Mouse (Mus musculus): Measurements from ENCODE around the gene Vav2. TPM values are rescaled to one million over a fixed set of nuclear protein-coding genes. Genes with fewer than 3 reads are reported as not detected.
A peak's percentile ranks its signal among the peaks of the same experiment; 100 is the strongest.

Gene Vav2
- polyA plus RNA-seq, 1 experiment from 2014 or later: 6.8 TPM

GRCm38 (mm10) chr2:27336600-27336999, 90.2 kb downstream of the Vav2 start:
- no peaks in the 10 kb centered on the region for H3K36me3 ChIP-seq (ENCODE audit: control insufficient read depth, insufficient read depth, low read length)
- H3K27me3 ChIP-seq (ENCODE audit: control insufficient read depth, insufficient read depth, low read length): no peaks in the 10 kb centered on the region
- WGBS: 86% methylated on average over 9 of the region's 9 CpGs
- peaks cover 6% of the 10 kb centered on the region; the same call in 1 of the 2 replicates for H3K4me1 ChIP-seq (ENCODE audit: control insufficient read depth, insufficient read depth, low read length)
- H3K4me3 ChIP-seq (ENCODE audit: low read depth, low read length): no peak overlapping the region
- no peak overlapping the region for H3K9ac ChIP-seq (ENCODE audit: low read length)
- no peak for ATAC-seq (ENCODE audit: insufficient number of reproducible peaks, low FRiP score, low TSS enrichment, low read depth)
- H3K9me3 ChIP-seq (ENCODE audit: control insufficient read depth, low read length): no peaks in the 10 kb centered on the region
- H3K27ac ChIP-seq (replicated peaks; ENCODE audit: low read depth, low read length): no peak overlapping the region
- H3K4me2 ChIP-seq (ENCODE audit: low read depth, severe bottlenecking): no peak overlapping the region
- DNase-seq (ENCODE audit: low spot score): no peak

- H3K36me3 ChIP-seq (ENCODE audit: control insufficient read depth, insufficient read depth, low read length): no peaks in the 10 kb centered on the region
- no peak for DNase-seq (ENCODE audit: low spot score)
- no peak overlapping the region for H3K4me3 ChIP-seq (ENCODE audit: low read depth, low read length)
- no peak overlapping the region for H3K9ac ChIP-seq (ENCODE audit: low read length)
- peaks cover 6% of the 10 kb centered on the region; the same call in 1 of the 2 replicates for H3K4me1 ChIP-seq (ENCODE audit: control insufficient read depth, insufficient read depth, low read length)
- no peak overlapping the region for H3K4me2 ChIP-seq (ENCODE audit: low read depth, severe bottlenecking)
- 96% methylated on average over 4 of the region's 4 CpGs for WGBS
- no peaks in the 10 kb centered on the region for H3K27me3 ChIP-seq (ENCODE audit: control insufficient read depth, insufficient read depth, low read length)
- no peak overlapping the region for H3K27ac ChIP-seq (replicated peaks; ENCODE audit: low read depth, low read length)
- no peak for ATAC-seq (ENCODE audit: insufficient number of reproducible peaks, low FRiP score, low TSS enrichment, low read depth)
- H3K9me3 ChIP-seq (ENCODE audit: control insufficient read depth, low read length): no peaks in the 10 kb centered on the region
Measured at GRCm38 (mm10) chr2:27334816-27335215, 92.0 kb downstream of the Vav2 start.

GRCm38 (mm10) chr2:27331560-27331959, 95.3 kb downstream of the Vav2 start:
- Histone ChIP-seq H3K9ac (ENCODE audit: low read length) (no peak overlapping the region), H3K27ac (replicated peaks; ENCODE audit: low read depth, low read length) (no peak overlapping the region), H3K4me2 (ENCODE audit: low read depth, severe bottlenecking) (no peak overlapping the region), H3K9me3 (ENCODE audit: control insufficient read depth, low read length) (no peaks in the 10 kb centered on the region), H3K36me3 (ENCODE audit: control insufficient read depth, insufficient read depth, low read length) (no peaks in the 10 kb centered on the region), H3K27me3 (ENCODE audit: control insufficient read depth, insufficient read depth, low read length) (no peaks in the 10 kb centered on the region), H3K4me3 (ENCODE audit: low read depth, low read length) (no peak overlapping the region), H3K4me1 (ENCODE audit: control insufficient read depth, insufficient read depth, low read length) (peaks cover 8% of the 10 kb centered on the region; the same call in 1 of the 2 replicates)
- 86% methylated on average over 5 of the region's 5 CpGs for WGBS
- no peak for ATAC-seq (ENCODE audit: insufficient number of reproducible peaks, low FRiP score, low TSS enrichment, low read depth)
- no peak for DNase-seq (ENCODE audit: low spot score)

GRCm38 (mm10) chr2:27330446-27330845, 96.4 kb downstream of the Vav2 start:
- no peaks in the 10 kb centered on the region for H3K9me3 ChIP-seq (ENCODE audit: control insufficient read depth, low read length)
- no peak overlapping the region for H3K4me3 ChIP-seq (ENCODE audit: low read depth, low read length)
- no peak overlapping the region for H3K27ac ChIP-seq (replicated peaks; ENCODE audit: low read depth, low read length)
- 60% methylated on average over 8 of the region's 8 CpGs for WGBS
- no peak overlapping the region for H3K4me2 ChIP-seq (ENCODE audit: low read depth, severe bottlenecking)
- ATAC-seq (ENCODE audit: insufficient number of reproducible peaks, low FRiP score, low TSS enrichment, low read depth) (no peak), DNase-seq (ENCODE audit: low spot score) (no peak)
- no peaks in the 10 kb centered on the region for H3K36me3 ChIP-seq (ENCODE audit: control insufficient read depth, insufficient read depth, low read length)
- no peak overlapping the region for H3K9ac ChIP-seq (ENCODE audit: low read length)
- H3K27me3 ChIP-seq (ENCODE audit: control insufficient read depth, insufficient read depth, low read length): no peaks in the 10 kb centered on the region
- peaks cover 17% of the 10 kb centered on the region; the same call in 1 of the 2 replicates for H3K4me1 ChIP-seq (ENCODE audit: control insufficient read depth, insufficient read depth, low read length)

GRCm38 (mm10) chr2:27329386-27330060, 97.3 kb downstream of the Vav2 start:
- Histone ChIP-seq H3K9ac (ENCODE audit: low read length) (no peak overlapping the region), H3K4me3 (ENCODE audit: low read depth, low read length) (no peak overlapping the region), H3K27me3 (ENCODE audit: control insufficient read depth, insufficient read depth, low read length) (no peaks in the 10 kb centered on the region), H3K4me2 (ENCODE audit: low read depth, severe bottlenecking) (no peak overlapping the region), H3K4me1 (ENCODE audit: control insufficient read depth, insufficient read depth, low read length) (peaks cover 17% of the 10 kb centered on the region), H3K36me3 (ENCODE audit: control insufficient read depth, insufficient read depth, low read length) (no peaks in the 10 kb centered on the region), H3K9me3 (ENCODE audit: control insufficient read depth, low read length) (no peaks in the 10 kb centered on the region), H3K27ac (replicated peaks; ENCODE audit: low read depth, low read length) (no peak overlapping the region)
- no peak for ATAC-seq (ENCODE audit: insufficient number of reproducible peaks, low FRiP score, low TSS enrichment, low read depth)
- no peak for DNase-seq (ENCODE audit: low spot score)
- WGBS: 91% methylated on average over 10 of the region's 10 CpGs

- H3K4me1 ChIP-seq (ENCODE audit: control insufficient read depth, insufficient read depth, low read length): peaks cover 25% of the 10 kb centered on the region
- no peak for ATAC-seq (ENCODE audit: insufficient number of reproducible peaks, low FRiP score, low TSS enrichment, low read depth)
- no peaks in the 10 kb centered on the region for H3K36me3 ChIP-seq (ENCODE audit: control insufficient read depth, insufficient read depth, low read length)
Measured at GRCm38 (mm10) chr2:27328613-27329041, 98.2 kb downstream of the Vav2 start.

GRCm38 (mm10) chr2:27327886-27328285, 98.9 kb downstream of the Vav2 start:
- no peak overlapping the region for H3K4me3 ChIP-seq (ENCODE audit: low read depth, low read length)
- no peak overlapping the region for H3K4me2 ChIP-seq (ENCODE audit: low read depth, severe bottlenecking)
- no peak overlapping the region for H3K27ac ChIP-seq (replicated peaks; ENCODE audit: low read depth, low read length)
- DNase-seq (ENCODE audit: low spot score): no peak
- ATAC-seq (ENCODE audit: insufficient number of reproducible peaks, low FRiP score, low TSS enrichment, low read depth): no peak
- no peak overlapping the region for H3K9ac ChIP-seq (ENCODE audit: low read length)
- peaks cover 32% of the 10 kb centered on the region for H3K4me1 ChIP-seq (ENCODE audit: control insufficient read depth, insufficient read depth, low read length)
- H3K27me3 ChIP-seq (ENCODE audit: control insufficient read depth, insufficient read depth, low read length): no peaks in the 10 kb centered on the region
- H3K36me3 ChIP-seq (ENCODE audit: control insufficient read depth, insufficient read depth, low read length): no peaks in the 10 kb centered on the region
- WGBS: 84% methylated on average over 4 of the region's 4 CpGs
- no peaks in the 10 kb centered on the region for H3K9me3 ChIP-seq (ENCODE audit: control insufficient read depth, low read length)

More at GRCm38 (mm10) chr2:27328613-27329041, 98.2 kb downstream of the Vav2 start:
- no peak for DNase-seq (ENCODE audit: low spot score)
- Histone ChIP-seq H3K4me3 (ENCODE audit: low read depth, low read length) (no peak overlapping the region), H3K27ac (replicated peaks; ENCODE audit: low read depth, low read length) (no peak overlapping the region), H3K4me2 (ENCODE audit: low read depth, severe bottlenecking) (no peak overlapping the region), H3K9ac (ENCODE audit: low read length) (no peak overlapping the region), H3K27me3 (ENCODE audit: control insufficient read depth, insufficient read depth, low read length) (no peaks in the 10 kb centered on the region), H3K9me3 (ENCODE audit: control insufficient read depth, low read length) (no peaks in the 10 kb centered on the region)

GRCm38 (mm10) chr2:27327076-27327475, 99.8 kb downstream of the Vav2 start:
- ATAC-seq (ENCODE audit: insufficient number of reproducible peaks, low FRiP score, low TSS enrichment, low read depth): no peak
- Histone ChIP-seq H3K9ac (ENCODE audit: low read length) (no peak overlapping the region), H3K4me3 (ENCODE audit: low read depth, low read length) (no peak overlapping the region), H3K27me3 (ENCODE audit: control insufficient read depth, insufficient read depth, low read length) (no peaks in the 10 kb centered on the region), H3K36me3 (ENCODE audit: control insufficient read depth, insufficient read depth, low read length) (no peaks in the 10 kb centered on the region), H3K4me1 (ENCODE audit: control insufficient read depth, insufficient read depth, low read length) (peaks cover 33% of the 10 kb centered on the region), H3K4me2 (ENCODE audit: low read depth, severe bottlenecking) (no peak overlapping the region), H3K9me3 (ENCODE audit: control insufficient read depth, low read length) (no peaks in the 10 kb centered on the region), H3K27ac (replicated peaks; ENCODE audit: low read depth, low read length) (no peak overlapping the region)
- DNase-seq (ENCODE audit: low spot score): no peak
- 71% methylated on average over 6 of the region's 6 CpGs for WGBS

GRCm38 (mm10) chr2:27326357-27326756, 100.5 kb downstream of the Vav2 start:
- no peak for ATAC-seq (ENCODE audit: insufficient number of reproducible peaks, low FRiP score, low TSS enrichment, low read depth)
- Histone ChIP-seq H3K9ac (ENCODE audit: low read length) (no peak overlapping the region), H3K36me3 (ENCODE audit: control insufficient read depth, insufficient read depth, low read length) (no peaks in the 10 kb centered on the region), H3K9me3 (ENCODE audit: control insufficient read depth, low read length) (no peaks in the 10 kb centered on the region), H3K27ac (replicated peaks; ENCODE audit: low read depth, low read length) (no peak overlapping the region), H3K4me1 (ENCODE audit: control insufficient read depth, insufficient read depth, low read length) (peaks cover 37% of the 10 kb centered on the region), H3K27me3 (ENCODE audit: control insufficient read depth, insufficient read depth, low read length) (no peaks in the 10 kb centered on the region), H3K4me2 (ENCODE audit: low read depth, severe bottlenecking) (no peak overlapping the region), H3K4me3 (ENCODE audit: low read depth, low read length) (no peak overlapping the region)
- DNase-seq (ENCODE audit: low spot score): peak; percentile 43
- 32% methylated on average over 7 of the region's 7 CpGs for WGBS

Measured in limb, embryonic 11.5 days (tissue).